Mouse (Mus musculus) layer of hippocampus, adult 2 months (tissue): ENCODE measurements at regions not wholly inside any gene's neighbourhood (a gene's known extent, or its start where the extent isn't known, plus 50 kb on each side); places are given as distances from the start of the nearest gene placed in this dataset.

Experiments
- DNase-seq, 2 experiments: peaks; one replicate each; pipeline ENCODE4 v3.0.0; 2022; ENCODE audit warnings: low spot score in 2 of 2
- H3K27ac ChIP-seq: fragments of 200-600 bp; 2 replicates; pipeline ENCODE4 v1.8.1; 2022
- H3K4me3 ChIP-seq: fragments of 200-600 bp; 2 replicates; pipeline ENCODE4 v1.8.1; 2022; ENCODE audit warnings: mild to moderate bottlenecking
- CTCF ChIP-seq: fragments of 200-600 bp; conservative IDR thresholded peaks from 2 replicates; pipeline ENCODE4 v1.8.1; 2022; ENCODE audit warnings: antibody characterized with exemption, mild to moderate bottlenecking, moderate library complexity

GRCm38 (mm10) chr9:69623312-69623711 lies 137.4 kb downstream of the Foxb1 start:
- DNase-seq, result peak; percentile 31 to 77
- peak; percentile 97; the same call in 1 of the 2 replicates for TF ChIP-seq CTCF
- no peak overlapping the region for H3K4me3 ChIP-seq
- no peak overlapping the region for H3K27ac ChIP-seq

- Histone ChIP-seq H3K27ac (no peak overlapping the region), H3K4me3 (no peak overlapping the region)
- no peak for TF ChIP-seq CTCF
- DNase-seq, result no peak
Observed at GRCm38 (mm10) chr9:69621006-69621405, 139.7 kb downstream of the Foxb1 start.

GRCm38 (mm10) chr9:69617328-69617727 lies 143.4 kb downstream of the Foxb1 start:
- no peak for DNase-seq
- Histone ChIP-seq H3K4me3 (no peak overlapping the region), H3K27ac (no peak overlapping the region)
- no peak for TF ChIP-seq CTCF

- TF ChIP-seq CTCF, result no peak
- Histone ChIP-seq H3K27ac (no peak overlapping the region), H3K4me3 (no peak overlapping the region)
Observed at GRCm38 (mm10) chr9:69597472-69597871, 144.1 kb downstream of the Anxa2 start.

GRCm38 (mm10) chr9:69592329-69593062 lies 139.1 kb downstream of the Anxa2 start:
- no peak for DNase-seq
- no peak for TF ChIP-seq CTCF
- Histone ChIP-seq H3K4me3 (no peak overlapping the region), H3K27ac (no peak overlapping the region)

More at GRCm38 (mm10) chr9:69597472-69597871, 144.1 kb downstream of the Anxa2 start:
- DNase-seq, result no peak

- no peak overlapping the region for H3K4me3 ChIP-seq
- DNase-seq, result no peak
- no peak overlapping the region for H3K27ac ChIP-seq
- no peak for TF ChIP-seq CTCF
Observed at GRCm38 (mm10) chr9:69588846-69589245, 135.4 kb downstream of the Anxa2 start.

- Histone ChIP-seq H3K4me3 (no peak overlapping the region), H3K27ac (no peak overlapping the region)
- DNase-seq, result no peak
- TF ChIP-seq CTCF, result no peak
Observed at GRCm38 (mm10) chr9:69587096-69587495, 133.7 kb downstream of the Anxa2 start.

- Histone ChIP-seq H3K27ac (no peak overlapping the region), H3K4me3 (no peak overlapping the region)
- no peak for DNase-seq
- TF ChIP-seq CTCF, result peak; percentile 34; the same call in 1 of the 2 replicates
Observed at GRCm38 (mm10) chr9:69581236-69581635, 127.8 kb downstream of the Anxa2 start.

GRCm38 (mm10) chr9:69577661-69578405 lies 124.4 kb downstream of the Anxa2 start:
- no peak for DNase-seq
- no peak overlapping the region for H3K4me3 ChIP-seq
- TF ChIP-seq CTCF, result no peak
- no peak overlapping the region for H3K27ac ChIP-seq

- H3K4me3 ChIP-seq, result no peak overlapping the region
- TF ChIP-seq CTCF, result no peak
- H3K27ac ChIP-seq, result no peak overlapping the region
- DNase-seq, result no peak
Observed at GRCm38 (mm10) chr9:69575386-69575785, 122.0 kb downstream of the Anxa2 start.

GRCm38 (mm10) chr9:69568631-69569230 lies 115.3 kb downstream of the Anxa2 start:
- no peak for TF ChIP-seq CTCF
- DNase-seq, result peak; percentile 39 to 40
- Histone ChIP-seq H3K27ac (no peak overlapping the region), H3K4me3 (no peak overlapping the region)

GRCm38 (mm10) chr9:69568222-69568621 lies 114.8 kb downstream of the Anxa2 start:
- no peak for TF ChIP-seq CTCF
- no peak for DNase-seq
- Histone ChIP-seq H3K27ac (no peak overlapping the region), H3K4me3 (no peak overlapping the region)

- DNase-seq, result no peak
- TF ChIP-seq CTCF, result no peak
- no peak overlapping the region for H3K27ac ChIP-seq
- H3K4me3 ChIP-seq, result no peak overlapping the region
Observed at GRCm38 (mm10) chr9:69566996-69567395, 113.6 kb downstream of the Anxa2 start.
